Mouse (Mus musculus): ENCODE measurements at regions not wholly inside any gene's neighbourhood (a gene's known extent, or its start where the extent isn't known, plus 50 kb on each side); places are given as distances from the start of the nearest gene placed in this dataset.

GRCm38 (mm10) chr3:144137483-144137882, 67.5 kb downstream of the Lmo4 start:
- H3K36me3 ChIP-seq: no peaks in the 10 kb centered on the region
- no peak overlapping the region for H3K4me3 ChIP-seq (replicated peaks)
- no peaks in the 10 kb centered on the region for H3K27me3 ChIP-seq
- no peak overlapping the region for H3K27ac ChIP-seq (replicated peaks)
- H3K9me3 ChIP-seq (replicated peaks): no peaks in the 10 kb centered on the region
- H3K4me2 ChIP-seq (replicated peaks): no peak overlapping the region
- H3K4me1 ChIP-seq: no peaks in the 10 kb centered on the region
- H3K9ac ChIP-seq: no peak overlapping the region
- ATAC-seq (ENCODE audit: insufficient number of reproducible peaks, low FRiP score, low TSS enrichment, low read depth): no peak
- WGBS: 80% methylated on average over 3 of the region's 3 CpGs

GRCm38 (mm10) chr3:144136432-144136831, 68.6 kb downstream of the Lmo4 start:
- Histone ChIP-seq H3K4me2 (replicated peaks) (no peak overlapping the region), H3K27ac (replicated peaks) (no peak overlapping the region), H3K4me1 (no peaks in the 10 kb centered on the region), H3K9ac (no peak overlapping the region), H3K27me3 (no peaks in the 10 kb centered on the region), H3K4me3 (replicated peaks) (no peak overlapping the region), H3K36me3 (no peaks in the 10 kb centered on the region), H3K9me3 (replicated peaks) (no peaks in the 10 kb centered on the region)
- ATAC-seq (ENCODE audit: insufficient number of reproducible peaks, low FRiP score, low TSS enrichment, low read depth): no peak
- 59% methylated on average over 2 of the region's 2 CpGs for WGBS

DNA sequence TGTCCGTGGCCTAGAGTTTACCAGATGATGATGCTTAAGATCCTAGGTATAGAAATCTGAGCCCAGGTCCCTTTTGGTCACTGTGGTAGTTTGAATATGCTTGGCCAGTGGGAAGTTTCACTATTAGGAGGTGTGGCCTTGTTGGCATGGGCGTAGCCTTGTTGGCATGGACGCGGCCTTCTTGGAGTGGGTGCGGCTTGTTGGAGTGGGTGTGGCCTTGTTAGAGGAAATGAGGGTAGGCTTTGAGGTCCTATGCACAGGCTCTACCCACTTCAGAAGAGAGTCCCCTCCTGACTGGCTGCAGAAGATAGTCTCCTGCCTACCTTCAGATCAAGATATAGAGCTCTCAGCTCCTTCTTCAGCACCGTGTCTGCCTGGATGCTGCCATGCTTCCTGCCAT, 69.4 kb downstream of the Lmo4 start:
- H3K36me3 ChIP-seq: no peaks in the 10 kb centered on the region
- no peaks in the 10 kb centered on the region for H3K9me3 ChIP-seq (replicated peaks)
- WGBS: 93% methylated on average over 6 of the region's 6 CpGs
- no peak overlapping the region for H3K4me3 ChIP-seq (replicated peaks)
- no peak overlapping the region for H3K27ac ChIP-seq (replicated peaks)
- H3K4me1 ChIP-seq: no peaks in the 10 kb centered on the region
- H3K9ac ChIP-seq: no peak overlapping the region
- H3K4me2 ChIP-seq (replicated peaks): no peak overlapping the region
- H3K27me3 ChIP-seq: no peaks in the 10 kb centered on the region
- no peak for ATAC-seq (ENCODE audit: insufficient number of reproducible peaks, low FRiP score, low TSS enrichment, low read depth)

- Histone ChIP-seq H3K27me3 (no peaks in the 10 kb centered on the region), H3K27ac (replicated peaks) (no peak overlapping the region), H3K4me2 (replicated peaks) (no peak overlapping the region), H3K4me1 (no peaks in the 10 kb centered on the region), H3K9me3 (replicated peaks) (no peaks in the 10 kb centered on the region), H3K36me3 (no peaks in the 10 kb centered on the region), H3K4me3 (replicated peaks) (no peak overlapping the region), H3K9ac (no peak overlapping the region)
- 89% methylated on average over 4 of the region's 4 CpGs for WGBS
- no peak for ATAC-seq (ENCODE audit: insufficient number of reproducible peaks, low FRiP score, low TSS enrichment, low read depth)
These were observed 77.0 kb downstream of the Lmo4 start for GRCm38 (mm10) chr3:144128042-144128441.

DNA sequence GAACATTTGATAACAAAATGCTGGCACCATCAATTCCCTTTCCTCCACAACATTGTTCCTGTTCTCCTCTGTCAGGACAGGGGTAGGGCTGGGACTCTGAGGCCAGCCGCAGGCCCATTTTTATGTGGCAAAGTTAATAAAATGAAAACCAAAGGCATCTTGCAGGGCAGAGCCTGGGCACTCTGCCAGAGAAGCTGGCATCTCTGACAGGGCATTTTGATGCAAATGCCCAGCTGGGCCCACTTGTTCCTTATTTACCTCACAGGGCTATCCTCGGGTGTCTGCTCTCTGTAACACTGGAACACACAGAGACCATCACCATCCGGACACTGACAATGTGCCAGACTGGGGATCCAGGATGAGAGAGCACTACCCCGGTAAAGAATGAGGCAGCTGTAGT, 80.7 kb downstream of the Lmo4 start:
- no peak for ATAC-seq (ENCODE audit: insufficient number of reproducible peaks, low FRiP score, low TSS enrichment, low read depth)
- WGBS: 78% methylated on average over 4 of the region's 4 CpGs
- no peaks in the 10 kb centered on the region for H3K4me1 ChIP-seq
- H3K9ac ChIP-seq: no peak overlapping the region
- H3K36me3 ChIP-seq: no peaks in the 10 kb centered on the region
- no peak overlapping the region for H3K27ac ChIP-seq (replicated peaks)
- no peaks in the 10 kb centered on the region for H3K9me3 ChIP-seq (replicated peaks)
- H3K4me3 ChIP-seq (replicated peaks): no peak overlapping the region
- no peak overlapping the region for H3K4me2 ChIP-seq (replicated peaks)
- no peaks in the 10 kb centered on the region for H3K27me3 ChIP-seq

- Histone ChIP-seq H3K36me3 (no peaks in the 10 kb centered on the region), H3K4me1 (no peaks in the 10 kb centered on the region), H3K4me3 (replicated peaks) (no peak overlapping the region), H3K27me3 (no peaks in the 10 kb centered on the region), H3K4me2 (replicated peaks) (no peak overlapping the region), H3K9ac (no peak overlapping the region), H3K27ac (replicated peaks) (no peak overlapping the region), H3K9me3 (replicated peaks) (no peaks in the 10 kb centered on the region)
- 79% methylated on average over 6 of the region's 6 CpGs for WGBS
- no peak for ATAC-seq (ENCODE audit: insufficient number of reproducible peaks, low FRiP score, low TSS enrichment, low read depth)
These were observed 81.5 kb downstream of the Lmo4 start for GRCm38 (mm10) chr3:144123361-144124072.

DNA sequence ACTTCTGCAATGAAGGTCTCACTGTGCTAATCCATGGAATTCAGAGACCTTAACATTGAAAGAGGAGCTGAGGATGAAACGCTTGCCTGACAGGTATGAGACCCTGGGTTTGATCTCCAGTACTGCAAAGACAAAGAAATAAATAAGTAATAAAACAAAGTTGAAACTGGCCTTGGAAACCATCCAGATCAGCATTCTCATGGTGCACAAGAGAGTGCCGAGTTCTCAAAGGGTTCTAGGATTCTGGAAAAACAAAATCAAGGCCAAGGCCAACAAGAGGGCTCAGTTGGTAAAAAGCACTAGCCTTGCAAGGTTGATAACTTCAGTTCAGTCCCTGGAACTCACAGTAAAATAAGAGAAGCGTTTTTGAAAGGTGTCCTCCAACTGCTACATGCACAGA, 85.9 kb downstream of the Lmo4 start:
- 64% methylated on average over 3 of the region's 3 CpGs for WGBS
- Histone ChIP-seq H3K9me3 (replicated peaks) (no peaks in the 10 kb centered on the region), H3K4me1 (no peaks in the 10 kb centered on the region), H3K4me2 (replicated peaks) (no peak overlapping the region), H3K36me3 (no peaks in the 10 kb centered on the region), H3K4me3 (replicated peaks) (no peak overlapping the region), H3K27me3 (no peaks in the 10 kb centered on the region), H3K9ac (no peak overlapping the region), H3K27ac (replicated peaks) (no peak overlapping the region)
- no peak for ATAC-seq (ENCODE audit: insufficient number of reproducible peaks, low FRiP score, low TSS enrichment, low read depth)

GRCm38 (mm10) chr3:144113672-144114645, 91.1 kb downstream of the Lmo4 start:
- no peak overlapping the region for H3K4me2 ChIP-seq (replicated peaks)
- WGBS: 78% methylated on average over 11 of the region's 11 CpGs
- H3K27ac ChIP-seq (replicated peaks): no peak overlapping the region
- no peaks in the 10 kb centered on the region for H3K36me3 ChIP-seq
- no peaks in the 10 kb centered on the region for H3K4me1 ChIP-seq
- no peak for ATAC-seq (ENCODE audit: insufficient number of reproducible peaks, low FRiP score, low TSS enrichment, low read depth)
- H3K4me3 ChIP-seq (replicated peaks): no peak overlapping the region
- no peaks in the 10 kb centered on the region for H3K9me3 ChIP-seq (replicated peaks)
- H3K9ac ChIP-seq: no peak overlapping the region
- H3K27me3 ChIP-seq: no peaks in the 10 kb centered on the region

DNA sequence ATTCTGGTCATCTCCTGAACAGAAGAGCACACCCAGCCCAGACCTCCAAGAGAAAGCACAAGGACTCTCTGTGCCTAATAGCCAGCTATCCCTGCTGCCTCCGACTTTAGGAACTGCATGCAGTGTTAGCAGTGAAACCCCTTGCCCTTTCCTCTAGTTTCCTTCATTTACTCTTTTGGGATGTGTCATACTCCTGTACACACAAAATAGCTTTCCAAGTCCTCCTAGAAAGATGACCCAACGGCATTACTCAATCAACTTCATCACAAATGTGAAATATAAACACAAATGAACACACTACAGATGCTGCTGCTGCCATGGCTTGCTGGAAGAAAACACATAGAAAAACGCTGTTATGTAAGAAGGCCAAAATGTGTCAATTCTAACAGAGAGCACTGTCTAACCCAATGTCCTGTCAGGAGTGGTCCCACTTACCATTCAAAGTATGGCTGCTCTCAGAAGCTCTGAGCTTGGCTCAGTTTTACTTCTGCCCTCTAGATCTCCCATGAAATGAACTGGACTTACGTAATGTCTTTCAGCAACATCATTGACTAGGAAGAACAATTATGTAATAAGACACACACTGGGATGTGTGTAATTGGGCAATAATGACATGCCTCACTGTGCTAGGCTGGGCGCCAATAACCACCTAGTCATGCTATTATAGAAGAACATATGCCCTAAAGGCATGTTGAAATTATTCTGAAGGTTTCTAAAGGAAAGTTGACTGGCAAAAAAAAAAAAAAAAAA, 94.5 kb downstream of the Lmo4 start:
- no peak overlapping the region for H3K9ac ChIP-seq
- H3K4me2 ChIP-seq (replicated peaks): no peak overlapping the region
- H3K27ac ChIP-seq (replicated peaks): no peak overlapping the region
- 83% methylated on average over 5 of the region's 5 CpGs for WGBS
- ATAC-seq (ENCODE audit: insufficient number of reproducible peaks, low FRiP score, low TSS enrichment, low read depth): no peak
- H3K4me1 ChIP-seq: no peaks in the 10 kb centered on the region
- no peak overlapping the region for H3K4me3 ChIP-seq (replicated peaks)
- H3K36me3 ChIP-seq: no peaks in the 10 kb centered on the region
- H3K9me3 ChIP-seq (replicated peaks): no peaks in the 10 kb centered on the region
- H3K27me3 ChIP-seq: no peaks in the 10 kb centered on the region

GRCm38 (mm10) chr3:144109769-144110168, 95.3 kb downstream of the Lmo4 start:
- Histone ChIP-seq H3K4me3 (replicated peaks) (no peak overlapping the region), H3K27me3 (no peaks in the 10 kb centered on the region), H3K27ac (replicated peaks) (no peak overlapping the region), H3K4me2 (replicated peaks) (no peak overlapping the region), H3K9me3 (replicated peaks) (no peaks in the 10 kb centered on the region), H3K4me1 (no peaks in the 10 kb centered on the region), H3K9ac (no peak overlapping the region), H3K36me3 (no peaks in the 10 kb centered on the region)
- WGBS: 71% methylated on average over 2 of the region's 2 CpGs
- ATAC-seq (ENCODE audit: insufficient number of reproducible peaks, low FRiP score, low TSS enrichment, low read depth): no peak

- WGBS: 81% methylated on average over 6 of the region's 6 CpGs
- no peaks in the 10 kb centered on the region for H3K4me1 ChIP-seq
- H3K27me3 ChIP-seq: no peaks in the 10 kb centered on the region
- H3K9ac ChIP-seq: no peak overlapping the region
- H3K36me3 ChIP-seq: no peaks in the 10 kb centered on the region
- no peaks in the 10 kb centered on the region for H3K9me3 ChIP-seq (replicated peaks)
- no peak overlapping the region for H3K4me3 ChIP-seq (replicated peaks)
- no peak overlapping the region for H3K27ac ChIP-seq (replicated peaks)
- no peak for ATAC-seq (ENCODE audit: insufficient number of reproducible peaks, low FRiP score, low TSS enrichment, low read depth)
- no peak overlapping the region for H3K4me2 ChIP-seq (replicated peaks)
These were observed 96.7 kb downstream of the Lmo4 start for GRCm38 (mm10) chr3:144108310-144108709.

Measured in embryonic facial prominence, embryonic 15.5 days (tissue).